Mouse (Mus musculus) midbrain, embryonic 11.5 days (tissue): ENCODE data around the gene Spcs2. TPM values are rescaled to one million over a fixed set of nuclear protein-coding genes. Genes with fewer than 3 reads are reported as not detected.

Experiments
- polyA plus RNA-seq: library from polyadenylated mRNA; unstranded; fragments of >200 nt; fragmentation: Nextera tagmentation; extraction: Ambion mirVana; gene quantifications from 2 replicates; pipeline ENCODE4 v1.2.1, GENCODE M21; 2014

Gene Spcs2
- polyA plus RNA-seq, 1 experiment from 2014 or later = 385 TPM

Other genes starting within 250 kb of the Spcs2 start
- gene Tpbgl, start 236.4 kb downstream of the Spcs2 start, polyA plus RNA-seq = 0.34 and 0.92 TPM in 2 replicates
- gene Slco2b1, start 152.1 kb downstream of the Spcs2 start, polyA plus RNA-seq = 2.3 and 2.5 TPM in 2 replicates
- not detected in 2 replicates for gene Olfr520, start 133.2 kb downstream of the Spcs2 start, polyA plus RNA-seq
- not detected in 2 replicates for gene Olfr521, start 100.0 kb downstream of the Spcs2 start, polyA plus RNA-seq
- 1.5 and 1.6 TPM in 2 replicates for gene Neu3, start 35.0 kb downstream of the Spcs2 start, polyA plus RNA-seq
- 0.29 and 0.44 TPM in 2 replicates for gene Xrra1, start 4.3 kb downstream of the Spcs2 start, polyA plus RNA-seq
- 6.5 and 6.6 TPM in 2 replicates for gene Rnf169, start 117.0 kb upstream of the Spcs2 start, polyA plus RNA-seq
- 0.11 TPM in 1 of 2 replicates, not detected in the other for gene Chrdl2, start 142.7 kb upstream of the Spcs2 start, polyA plus RNA-seq